Mouse (Mus musculus) Patski (cell line): ENCODE measurements around the gene Timd2. TPM values are rescaled to one million over a fixed set of nuclear protein-coding genes. Genes with fewer than 3 reads are reported as not detected.

ENCODE experiments used
- ATAC-seq: fragments of 100-300 bp; one replicate; pipeline ENCODE4 v1.8.0; 2021
- CTCF ChIA-PET: fragments of 350-600 bp; sonication (Branson Sonifier 250); formaldehyde crosslinking; loops from one replicate; lab custom pipeline; 2022; ENCODE audit warnings: inconsistent platforms; lab: Charles Lee
- POLR2A ChIA-PET: fragments of 350-600 bp; sonication (Branson Sonifier 250); formaldehyde crosslinking; loops from one replicate; lab custom pipeline; 2022; ENCODE audit warnings: antibody characterized with exemption, inconsistent platforms; lab: Charles Lee
- DNase-seq: peaks from one replicate; pipeline ENCODE4 v3.0.0-alpha.2; 2011; ENCODE audit warnings: low read depth, low spot score
- H3K27me3 ChIP-seq: fragments of 371-371 bp; one replicate; pipeline ENCODE4 v1.5.1; 2021
- CTCF ChIP-seq: fragments of 100-300 bp; IDR thresholded peaks from one replicate; pipeline ENCODE4 v1.5.1; 2021
- in situ Hi-C: fragments of 300-500 bp; cut with MboI; formaldehyde crosslinking; loops from 3 replicates; pipeline ENCODE4 v1.11.1; 2018; ENCODE audit warnings: low pct_unique_long_range_greater_than_20kb, mixed read lengths
- polyA plus RNA-seq: library from polyadenylated mRNA; unstranded; gene quantifications from one replicate; pipeline ENCODE4 v1.2.3, GENCODE M21; 2021

Timd2 gene
- polyA plus RNA-seq, 1 experiment from 2014 or later: 9.1 TPM

DNA sequence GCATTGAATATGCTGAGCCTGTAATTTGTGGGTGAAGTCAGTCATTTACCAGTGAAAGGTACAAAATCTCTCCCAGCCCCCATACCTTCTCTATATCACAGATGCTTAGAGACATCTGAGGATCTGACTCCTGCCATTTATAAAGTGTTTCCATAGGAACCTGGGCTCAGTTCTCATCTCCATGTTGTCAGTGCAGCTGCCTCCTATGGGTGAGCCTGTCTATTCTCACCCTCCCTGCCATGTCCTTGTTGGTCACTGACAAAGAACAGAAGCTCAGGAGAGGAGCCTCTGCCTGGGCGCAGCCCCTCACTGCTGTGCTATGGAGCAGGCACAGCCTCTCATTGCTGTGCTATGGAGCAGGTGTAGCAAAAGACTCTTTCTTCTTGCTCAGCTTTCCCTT, 86.9 kb downstream of the Timd2 start:
- CTCF ChIA-PET: interaction anchor here (1.1 to 1.6 kb wide), 2 partner anchors 14 to 24 kb away, joined by 3 to 4 read pairs; no protein-coding TSS in a partner anchor
- no peak for DNase-seq
- no peak for TF ChIP-seq CTCF
- no peaks in the 10 kb centered on the region for H3K27me3 ChIP-seq
- ATAC-seq: no peak
- in situ Hi-C loops: no loop called here
- POLR2A ChIA-PET: no interaction called here

Other genes starting within 250 kb of the Timd2 start
- not detected for gene Gm12169, start 182.8 kb downstream of the Timd2 start, polyA plus RNA-seq
- gene BC053393, start 135.5 kb downstream of the Timd2 start, polyA plus RNA-seq: not detected
- not detected for gene Dppa1, start 77.8 kb downstream of the Timd2 start, polyA plus RNA-seq
- gene Havcr1, start 28.0 kb upstream of the Timd2 start, polyA plus RNA-seq: 810 TPM
- gene Timd4, start 103.7 kb upstream of the Timd2 start, polyA plus RNA-seq: not detected